Mouse (Mus musculus) embryo, embryonic 10 days (tissue): Measurements from ENCODE around the gene Lpcat2.

Experiments
- DNase-seq: peaks from one replicate; pipeline ENCODE4 v3.0.0-alpha.2; 2015; ENCODE audit warnings: low spot score

The Lpcat2 gene

GRCm38 (mm10) chr8:92855171-92855894 lies at the start of gene Lpcat2:
Gene Lpcat2 (plus strand): TSS chr8:92855339.
- DNase-seq, result peak; percentile 68

- DNase-seq, result no peak
Observed at GRCm38 (mm10) chr8:92812773-92813172, 42.4 kb upstream of the Lpcat2 start.

GRCm38 (mm10) chr8:92815661-92816060 lies 39.5 kb upstream of the Lpcat2 start:
- DNase-seq, result no peak

GRCm38 (mm10) chr8:92817928-92818818 lies 37.0 kb upstream of the Lpcat2 start:
- peak; percentile 94 for DNase-seq

- no peak for DNase-seq
Observed at GRCm38 (mm10) chr8:92821151-92821550, 34.0 kb upstream of the Lpcat2 start.

- no peak for DNase-seq
Observed at GRCm38 (mm10) chr8:92822386-92822785, 32.8 kb upstream of the Lpcat2 start.

GRCm38 (mm10) chr8:92825991-92826390 lies 29.1 kb upstream of the Lpcat2 start:
- no peak for DNase-seq

GRCm38 (mm10) chr8:92827243-92828034 lies 27.7 kb upstream of the Lpcat2 start, which contains the start of gene Mmp2:
Gene Mmp2 (plus strand): TSS chr8:92827291.
- peak; percentile 80 for DNase-seq

GRCm38 (mm10) chr8:92828251-92828743 lies 26.8 kb upstream of the Lpcat2 start:
- peak; percentile 47 for DNase-seq

GRCm38 (mm10) chr8:92834065-92834731 lies 20.9 kb upstream of the Lpcat2 start:
- no peak for DNase-seq

GRCm38 (mm10) chr8:92834786-92835500 lies 20.2 kb upstream of the Lpcat2 start:
- no peak for DNase-seq

GRCm38 (mm10) chr8:92835901-92836300 lies 19.2 kb upstream of the Lpcat2 start:
- no peak for DNase-seq

GRCm38 (mm10) chr8:92838616-92839015 lies 16.5 kb upstream of the Lpcat2 start:
- DNase-seq, result no peak

GRCm38 (mm10) chr8:92839161-92839560 lies 16.0 kb upstream of the Lpcat2 start:
- DNase-seq, result no peak

- no peak for DNase-seq
Observed at GRCm38 (mm10) chr8:92839876-92840275, 15.3 kb upstream of the Lpcat2 start.

- no peak for DNase-seq
Observed at GRCm38 (mm10) chr8:92846684-92847083, 8.5 kb upstream of the Lpcat2 start.

- peak; percentile 51 for DNase-seq
Observed at GRCm38 (mm10) chr8:92847299-92847698, 7.8 kb upstream of the Lpcat2 start.

- peak; percentile 32 for DNase-seq
Observed at GRCm38 (mm10) chr8:92849261-92849660, 5.9 kb upstream of the Lpcat2 start.

- no peak for DNase-seq
Observed at GRCm38 (mm10) chr8:92850239-92850638, 4.9 kb upstream of the Lpcat2 start.

- no peak for DNase-seq
Observed at GRCm38 (mm10) chr8:92851381-92851780, 3.8 kb upstream of the Lpcat2 start.
